Mouse (Mus musculus): ENCODE measurements around the gene Eif4e1b. TPM values are rescaled to one million over a fixed set of nuclear protein-coding genes. Genes with fewer than 3 reads are reported as not detected.

Eif4e1b gene
- not detected in 2 replicates for polyA plus RNA-seq (2014; fragmentation: Nextera tagmentation; extraction: Ambion mirVana)

DNA sequence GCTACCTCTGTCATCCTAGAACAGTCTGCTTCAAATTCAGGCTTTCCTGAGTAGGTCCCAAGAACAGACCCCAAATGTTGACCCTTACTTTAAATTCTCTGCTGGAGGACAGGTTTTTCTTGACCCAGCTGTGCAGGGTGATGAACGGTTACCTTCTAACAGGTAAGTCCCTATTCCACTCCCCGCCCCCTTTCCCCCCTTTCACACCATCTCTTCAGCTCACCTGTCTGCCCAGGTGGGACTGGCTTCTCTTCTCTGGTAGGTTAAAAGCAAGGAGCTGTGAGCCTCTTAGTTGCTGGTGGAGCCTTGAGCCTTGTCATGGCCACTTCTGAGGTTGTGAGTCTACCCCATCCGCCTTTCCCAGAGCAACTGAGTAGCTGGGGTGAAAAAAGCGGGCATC, at the start of gene Eif4e1b:
Gene Eif4e1b, plus strand, starts transcription at position 301 of the 400 bp plus-strand sequence.
- H3K27ac ChIP-seq (ENCODE audit: low read depth, low read length): no peak within 1 kb of the TSS
- WGBS: 72% methylated on average over 4 of the region's 4 CpGs
- DNase-seq (ENCODE audit: low spot score): no peak
- no peaks in the 10 kb centered on the region for H3K27me3 ChIP-seq (ENCODE audit: control insufficient read depth, insufficient read depth, low read length)
- no peak within 1 kb of the TSS for H3K4me3 ChIP-seq (ENCODE audit: low read depth, low read length)
- no peak for ATAC-seq (ENCODE audit: insufficient read depth, low FRiP score, low TSS enrichment)
- no peak within 1 kb of the TSS for H3K4me2 ChIP-seq (ENCODE audit: low read depth)
- H3K9me3 ChIP-seq (ENCODE audit: control insufficient read depth, low read length): no peaks in the 10 kb centered on the region
- no peaks in the 10 kb centered on the region for H3K36me3 ChIP-seq (ENCODE audit: control insufficient read depth, insufficient read depth, low read length)
- no peaks in the 10 kb centered on the region for H3K4me1 ChIP-seq (ENCODE audit: control insufficient read depth, insufficient read depth, low read length)
- no peak within 1 kb of the TSS for H3K9ac ChIP-seq (ENCODE audit: low read length)

DNA sequence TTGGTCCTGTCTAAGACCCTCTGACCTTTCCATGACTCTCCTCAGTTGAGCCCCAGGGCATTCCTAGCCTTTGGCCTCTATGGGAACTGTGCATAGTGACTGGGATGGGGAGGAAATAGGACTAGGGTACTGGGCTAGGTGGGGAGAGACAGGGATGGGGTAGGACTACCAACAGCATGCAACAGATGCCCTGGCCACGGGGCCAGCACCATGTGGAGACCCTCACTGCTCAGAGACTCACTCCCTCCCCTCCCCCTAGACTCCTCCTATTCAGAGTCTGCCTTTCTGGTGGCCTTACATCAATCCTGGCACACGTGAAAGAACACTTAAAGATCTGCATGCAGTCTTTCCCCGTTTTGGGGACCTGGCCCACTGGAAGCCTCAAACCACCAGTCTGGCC, 46.9 kb upstream of the Eif4e1b start:
- no peak for ATAC-seq (ENCODE audit: insufficient read depth, low FRiP score, low TSS enrichment)
- WGBS: 11% methylated on average over 3 of the region's 3 CpGs

GRCm38 (mm10) chr13:54737488-54738212, 46.1 kb upstream of the Eif4e1b start:
- 0 out of 2 replicates have a peak, but pooled peaks cover 2% of the 10 kb centered on the region for H3K4me1 ChIP-seq (ENCODE audit: control insufficient read depth, insufficient read depth, low read length)
- no peak overlapping the region for H3K27ac ChIP-seq (ENCODE audit: low read depth, low read length)
- peaks cover 38% of the 10 kb centered on the region for H3K27me3 ChIP-seq (ENCODE audit: control insufficient read depth, insufficient read depth, low read length)
- no peaks in the 10 kb centered on the region for H3K36me3 ChIP-seq (ENCODE audit: control insufficient read depth, insufficient read depth, low read length)
- WGBS: 2% methylated on average over 79 of the region's 87 CpGs
- H3K4me3 ChIP-seq (ENCODE audit: low read depth, low read length): peak overlapping the region; percentile 25
- peak overlapping the region; percentile 44 for H3K4me2 ChIP-seq (ENCODE audit: low read depth)
- DNase-seq (ENCODE audit: low spot score) (peak; percentile 69), ATAC-seq (ENCODE audit: insufficient read depth, low FRiP score, low TSS enrichment) (no peak)
- no peak overlapping the region; the same call in 1 of the 2 replicates for H3K9ac ChIP-seq (ENCODE audit: low read length)
- no peaks in the 10 kb centered on the region for H3K9me3 ChIP-seq (ENCODE audit: control insufficient read depth, low read length)

More for the DNA sequence above, 46.9 kb upstream of the Eif4e1b start:
- Histone ChIP-seq H3K36me3 (ENCODE audit: control insufficient read depth, insufficient read depth, low read length) (no peaks in the 10 kb centered on the region), H3K9me3 (ENCODE audit: control insufficient read depth, low read length) (no peaks in the 10 kb centered on the region), H3K4me3 (ENCODE audit: low read depth, low read length) (no peak overlapping the region), H3K9ac (ENCODE audit: low read length) (no peak overlapping the region), H3K4me1 (ENCODE audit: control insufficient read depth, insufficient read depth, low read length) (0 out of 2 replicates have a peak, but pooled peaks cover 2% of the 10 kb centered on the region), H3K27ac (ENCODE audit: low read depth, low read length) (no peak overlapping the region), H3K4me2 (ENCODE audit: low read depth) (no peak overlapping the region), H3K27me3 (ENCODE audit: control insufficient read depth, insufficient read depth, low read length) (peaks cover 38% of the 10 kb centered on the region)
- no peak for DNase-seq (ENCODE audit: low spot score)

- DNase-seq (ENCODE audit: low spot score): no peak
- 4% methylated on average over 33 of the region's 34 CpGs for WGBS
Observed at GRCm38 (mm10) chr13:54738213-54738601, 45.6 kb upstream of the Eif4e1b start.

DNA sequence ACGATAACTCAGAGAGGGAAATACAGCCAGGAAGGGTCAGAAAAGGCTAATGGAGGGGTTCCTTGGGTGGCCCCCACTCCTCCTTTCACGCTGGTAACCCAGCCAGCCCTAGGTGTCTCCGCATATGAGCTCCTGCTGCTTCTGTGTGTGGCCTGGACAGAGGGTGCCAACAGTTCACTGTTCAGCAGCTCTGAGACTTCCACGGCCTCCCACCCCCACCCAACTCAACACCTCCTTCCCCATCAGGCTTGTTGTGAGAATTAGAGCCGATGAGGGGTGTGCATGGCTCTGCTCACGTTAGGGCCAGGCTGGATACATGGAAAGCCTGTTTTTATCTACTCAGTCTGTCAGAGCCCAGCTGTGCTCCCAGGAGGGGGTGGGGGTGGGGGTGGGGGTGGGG, 37.7 kb upstream of the Eif4e1b start:
- H3K27ac ChIP-seq (ENCODE audit: low read depth, low read length): no peak overlapping the region
- no peak overlapping the region for H3K9ac ChIP-seq (ENCODE audit: low read length)
- no peaks in the 10 kb centered on the region; the same call in 1 of the 2 replicates for H3K4me1 ChIP-seq (ENCODE audit: control insufficient read depth, insufficient read depth, low read length)
- H3K4me3 ChIP-seq (ENCODE audit: low read depth, low read length): no peak overlapping the region
- no peak for ATAC-seq (ENCODE audit: insufficient read depth, low FRiP score, low TSS enrichment)
- H3K36me3 ChIP-seq (ENCODE audit: control insufficient read depth, insufficient read depth, low read length): no peaks in the 10 kb centered on the region
- DNase-seq (ENCODE audit: low spot score): no peak
- 50% methylated on average over 6 of the region's 6 CpGs for WGBS
- no peaks in the 10 kb centered on the region for H3K9me3 ChIP-seq (ENCODE audit: control insufficient read depth, low read length)
- peaks cover 12% of the 10 kb centered on the region for H3K27me3 ChIP-seq (ENCODE audit: control insufficient read depth, insufficient read depth, low read length)
- no peak overlapping the region for H3K4me2 ChIP-seq (ENCODE audit: low read depth)

More at GRCm38 (mm10) chr13:54738213-54738601, 45.6 kb upstream of the Eif4e1b start:
- peak overlapping the region; percentile 25 for H3K4me3 ChIP-seq (ENCODE audit: low read depth, low read length)
- H3K9ac ChIP-seq (ENCODE audit: low read length): no peak overlapping the region; the same call in 1 of the 2 replicates
- H3K36me3 ChIP-seq (ENCODE audit: control insufficient read depth, insufficient read depth, low read length): no peaks in the 10 kb centered on the region
- peak overlapping the region; percentile 44 for H3K4me2 ChIP-seq (ENCODE audit: low read depth)
- peaks cover 38% of the 10 kb centered on the region for H3K27me3 ChIP-seq (ENCODE audit: control insufficient read depth, insufficient read depth, low read length)
- ATAC-seq (ENCODE audit: insufficient read depth, low FRiP score, low TSS enrichment): no peak
- H3K27ac ChIP-seq (ENCODE audit: low read depth, low read length): no peak overlapping the region
- H3K4me1 ChIP-seq (ENCODE audit: control insufficient read depth, insufficient read depth, low read length): 0 out of 2 replicates have a peak, but pooled peaks cover 2% of the 10 kb centered on the region
- H3K9me3 ChIP-seq (ENCODE audit: control insufficient read depth, low read length): no peaks in the 10 kb centered on the region

GRCm38 (mm10) chr13:54746896-54747295, 36.9 kb upstream of the Eif4e1b start:
- WGBS: 47% methylated on average over 10 of the region's 10 CpGs
- ATAC-seq (ENCODE audit: insufficient read depth, low FRiP score, low TSS enrichment) (no peak), DNase-seq (ENCODE audit: low spot score) (no peak)
- Histone ChIP-seq H3K4me2 (ENCODE audit: low read depth) (no peak overlapping the region), H3K9me3 (ENCODE audit: control insufficient read depth, low read length) (no peaks in the 10 kb centered on the region), H3K27ac (ENCODE audit: low read depth, low read length) (no peak overlapping the region), H3K27me3 (ENCODE audit: control insufficient read depth, insufficient read depth, low read length) (peaks cover 15% of the 10 kb centered on the region), H3K9ac (ENCODE audit: low read length) (no peak overlapping the region), H3K36me3 (ENCODE audit: control insufficient read depth, insufficient read depth, low read length) (no peaks in the 10 kb centered on the region), H3K4me3 (ENCODE audit: low read depth, low read length) (no peak overlapping the region), H3K4me1 (ENCODE audit: control insufficient read depth, insufficient read depth, low read length) (no peaks in the 10 kb centered on the region; the same call in 1 of the 2 replicates)

GRCm38 (mm10) chr13:54748190-54748589, 35.6 kb upstream of the Eif4e1b start:
- DNase-seq (ENCODE audit: low spot score): no peak
- Histone ChIP-seq H3K9ac (ENCODE audit: low read length) (no peak overlapping the region; the same call in 1 of the 2 replicates), H3K27ac (ENCODE audit: low read depth, low read length) (no peak overlapping the region), H3K4me1 (ENCODE audit: control insufficient read depth, insufficient read depth, low read length) (no peaks in the 10 kb centered on the region; the same call in 1 of the 2 replicates), H3K36me3 (ENCODE audit: control insufficient read depth, insufficient read depth, low read length) (no peaks in the 10 kb centered on the region), H3K4me3 (ENCODE audit: low read depth, low read length) (peak overlapping the region; percentile 66), H3K27me3 (ENCODE audit: control insufficient read depth, insufficient read depth, low read length) (peaks cover 19% of the 10 kb centered on the region), H3K9me3 (ENCODE audit: control insufficient read depth, low read length) (no peaks in the 10 kb centered on the region), H3K4me2 (ENCODE audit: low read depth) (peak overlapping the region; percentile 47)
- 85% methylated on average over 8 of the region's 8 CpGs for WGBS
- no peak for ATAC-seq (ENCODE audit: insufficient read depth, low FRiP score, low TSS enrichment)

DNA sequence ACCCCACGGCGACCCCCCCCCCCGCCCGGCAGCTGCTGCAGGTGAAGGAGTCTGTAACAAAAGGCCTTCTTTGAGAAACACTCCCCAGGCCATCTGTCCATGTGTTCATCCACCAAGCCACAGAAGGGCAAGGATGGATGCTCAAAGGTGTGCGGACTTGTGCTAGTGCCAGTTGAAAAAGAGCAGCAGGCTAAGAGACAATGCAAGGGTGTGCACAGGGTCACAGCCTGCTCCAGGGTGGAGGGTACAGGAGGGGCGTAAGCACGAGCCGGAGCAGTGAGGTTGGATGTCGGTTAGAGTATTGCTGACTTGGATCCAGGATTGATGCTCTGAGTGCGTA, 35.1 kb upstream of the Eif4e1b start:
- peak overlapping the region; percentile 47 for H3K4me2 ChIP-seq (ENCODE audit: low read depth)
- H3K9ac ChIP-seq (ENCODE audit: low read length): peak overlapping the region; percentile 66
- H3K27ac ChIP-seq (ENCODE audit: low read depth, low read length): 0 out of 2 replicates have a peak overlapping the region, but pooled peaks have one; percentile 0
- DNase-seq (ENCODE audit: low spot score) (no peak), ATAC-seq (ENCODE audit: insufficient read depth, low FRiP score, low TSS enrichment) (no peak)
- H3K9me3 ChIP-seq (ENCODE audit: control insufficient read depth, low read length): no peaks in the 10 kb centered on the region
- H3K27me3 ChIP-seq (ENCODE audit: control insufficient read depth, insufficient read depth, low read length): peaks cover 19% of the 10 kb centered on the region
- H3K36me3 ChIP-seq (ENCODE audit: control insufficient read depth, insufficient read depth, low read length): no peaks in the 10 kb centered on the region
- H3K4me3 ChIP-seq (ENCODE audit: low read depth, low read length): peak overlapping the region; percentile 66
- H3K4me1 ChIP-seq (ENCODE audit: control insufficient read depth, insufficient read depth, low read length): no peaks in the 10 kb centered on the region; the same call in 1 of the 2 replicates
- 40% methylated on average over 10 of the region's 10 CpGs for WGBS
